Mouse (Mus musculus) thymus, postnatal 10 days (tissue): Measurements from ENCODE around the gene Map7.
A peak's percentile ranks its signal among the peaks of the same experiment; 100 is the strongest.

ENCODE experiments used
- DNase-seq, 2 experiments: peaks; one replicate each; pipeline ENCODE4 v3.0.0; 2021; ENCODE audit warnings: low spot score in 2 of 2

Gene Map7

DNA sequence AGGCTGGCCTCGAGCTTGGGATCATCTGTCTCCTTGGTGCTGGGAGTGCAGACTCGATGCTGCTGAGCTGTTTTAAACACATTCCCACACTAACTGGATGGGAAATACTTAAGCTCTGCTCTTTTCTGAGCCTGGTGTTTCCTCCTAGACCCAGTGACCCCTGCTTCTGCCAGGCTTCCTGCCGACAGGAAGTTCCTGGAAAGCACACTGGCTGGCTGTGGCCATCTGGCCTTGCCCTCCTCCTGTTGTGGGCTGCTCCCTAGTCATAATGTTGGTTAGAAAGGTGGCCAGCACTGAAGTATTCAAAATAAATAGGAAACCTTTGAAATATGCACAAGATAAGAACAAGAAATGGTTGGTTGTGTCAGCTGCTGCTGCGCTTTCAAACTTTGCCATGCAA lies 86.2 kb downstream of the Map7 start:
- DNase-seq: no peak

DNA sequence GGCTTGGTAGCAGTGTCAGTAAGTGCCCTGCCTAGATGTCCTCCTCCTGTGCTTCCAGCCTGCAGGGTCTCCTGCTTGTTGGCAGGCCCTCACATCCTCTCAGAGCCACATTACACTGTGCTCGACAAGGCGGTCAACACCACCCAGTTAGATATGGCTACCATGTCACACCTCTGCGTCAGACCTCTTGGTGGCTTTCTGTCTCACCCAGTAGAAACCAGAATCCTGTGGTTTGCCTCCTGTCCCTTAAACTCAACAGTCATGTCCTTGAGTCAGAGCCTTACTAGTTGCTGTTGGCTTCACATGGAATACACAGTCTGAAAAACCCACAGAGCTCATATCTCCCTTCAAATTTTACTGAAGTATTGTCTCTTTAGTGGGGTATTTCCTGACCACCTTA lies 87.4 kb downstream of the Map7 start:
- DNase-seq: no peak

DNA sequence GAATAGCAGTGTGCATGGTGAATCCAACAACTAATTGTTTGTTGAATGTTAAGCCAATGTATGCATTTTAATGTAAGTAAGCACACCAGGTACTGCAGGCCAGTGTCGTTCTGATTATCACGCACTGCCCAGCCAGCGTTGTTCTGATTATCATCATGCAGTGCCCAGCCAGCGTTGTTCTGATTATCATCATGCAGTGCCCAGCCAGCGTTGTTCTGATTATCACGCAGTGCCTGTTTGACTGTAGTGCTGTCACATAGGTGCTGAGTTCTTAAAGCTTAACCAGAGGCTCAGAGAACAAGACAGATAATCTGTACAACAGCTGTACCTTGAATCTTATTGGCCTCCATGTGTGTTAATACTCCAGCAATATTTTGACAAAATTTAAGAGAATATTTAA lies 88.0 kb downstream of the Map7 start:
- DNase-seq: no peak

DNA sequence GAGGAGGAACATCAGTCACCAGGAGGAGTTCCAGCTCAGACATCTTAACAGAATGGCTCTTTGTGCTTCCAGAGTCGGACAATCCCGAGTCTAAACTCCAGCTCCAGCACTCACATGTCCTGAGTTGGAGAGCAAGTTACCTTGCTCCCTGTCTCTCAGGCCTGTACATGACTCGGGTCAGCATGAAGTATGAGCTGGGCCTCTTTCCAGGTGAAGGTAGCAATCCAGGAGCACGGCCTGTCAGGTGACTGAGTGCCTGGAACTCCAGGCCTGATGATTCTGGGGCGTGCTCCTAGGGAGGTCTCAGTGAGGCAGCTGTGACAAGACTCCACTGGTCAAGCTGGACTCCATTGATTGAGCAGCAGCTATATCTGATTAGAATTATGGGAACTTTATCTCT lies 90.0 kb downstream of the Map7 start:
- no peak for DNase-seq

- DNase-seq: no peak
Measured at GRCm38 (mm10) chr10:20240858-20241257, 92.6 kb downstream of the Map7 start.

- no peak for DNase-seq
Measured at GRCm38 (mm10) chr10:20243321-20243720, 95.0 kb downstream of the Map7 start.

- DNase-seq: no peak
Measured at GRCm38 (mm10) chr10:20245082-20245481, 96.8 kb downstream of the Map7 start.

DNA sequence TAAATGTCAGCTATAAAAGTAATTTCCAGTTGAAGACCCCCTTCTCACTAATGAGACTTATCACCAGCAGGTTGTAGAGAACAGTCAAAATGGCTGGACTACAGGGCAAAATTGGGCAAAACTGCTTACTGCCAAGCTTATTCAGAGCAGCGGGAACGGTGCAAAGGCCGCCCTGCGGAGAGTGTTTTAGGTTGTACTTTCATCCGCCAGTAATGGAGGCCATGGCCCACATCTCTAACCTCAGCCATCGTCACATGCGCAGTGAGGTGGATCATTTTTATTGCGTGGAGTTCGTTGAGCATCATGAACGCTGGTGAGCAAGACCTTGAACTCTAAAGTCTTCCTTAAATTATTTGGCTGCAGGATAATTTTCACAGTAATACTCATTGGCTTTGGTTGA lies 100.8 kb downstream of the Map7 start:
- DNase-seq: no peak

DNA sequence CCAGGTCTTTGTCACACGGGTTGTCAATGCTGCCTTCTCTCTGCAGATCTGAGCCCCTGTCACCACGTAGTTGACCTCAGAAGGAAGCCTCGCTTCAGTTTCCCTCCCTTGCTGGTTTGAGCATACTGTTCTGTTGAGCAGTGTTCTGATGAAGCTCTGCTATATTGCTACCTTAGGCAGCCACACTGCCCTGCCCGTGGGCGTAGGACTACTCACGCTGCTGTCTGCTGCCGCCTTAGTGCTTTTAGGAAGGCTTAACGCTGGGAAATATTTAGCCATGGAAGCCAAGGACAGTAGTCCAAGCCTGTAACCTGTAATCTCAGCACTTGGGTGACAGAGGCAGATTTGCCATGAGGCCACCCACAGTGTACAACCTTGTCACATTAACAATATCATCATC lies 107.3 kb downstream of the Map7 start:
- no peak for DNase-seq

- peak in 1 of 2 experiments; percentile 18 for DNase-seq
Measured at GRCm38 (mm10) chr10:20257054-20257643, 108.9 kb downstream of the Map7 start.

- DNase-seq: peak; percentile 63 to 66
Measured at GRCm38 (mm10) chr10:20257721-20258720, 109.8 kb downstream of the Map7 start.

GRCm38 (mm10) chr10:20259476-20259875 lies 111.2 kb downstream of the Map7 start:
- no peak for DNase-seq

DNA sequence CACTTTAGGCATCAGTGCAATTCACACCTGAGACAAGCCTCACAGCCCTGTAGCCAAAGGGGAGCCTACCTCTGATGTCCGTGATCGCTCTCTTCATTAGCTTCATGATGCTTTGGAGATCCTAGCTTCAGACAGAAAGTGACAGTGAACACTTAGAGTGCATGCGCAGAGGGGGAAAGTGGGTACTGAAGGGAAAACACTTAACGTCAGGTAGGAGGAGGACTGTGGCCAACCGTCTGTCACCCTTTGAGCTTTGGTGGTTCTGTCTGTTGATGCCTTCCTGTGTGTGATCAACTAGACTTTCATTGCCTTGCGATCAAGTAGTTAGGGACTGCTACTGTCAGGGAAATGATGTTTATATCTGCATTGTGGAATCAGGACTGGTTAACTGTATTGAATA lies 114.6 kb downstream of the Map7 start:
- DNase-seq: no peak

DNA sequence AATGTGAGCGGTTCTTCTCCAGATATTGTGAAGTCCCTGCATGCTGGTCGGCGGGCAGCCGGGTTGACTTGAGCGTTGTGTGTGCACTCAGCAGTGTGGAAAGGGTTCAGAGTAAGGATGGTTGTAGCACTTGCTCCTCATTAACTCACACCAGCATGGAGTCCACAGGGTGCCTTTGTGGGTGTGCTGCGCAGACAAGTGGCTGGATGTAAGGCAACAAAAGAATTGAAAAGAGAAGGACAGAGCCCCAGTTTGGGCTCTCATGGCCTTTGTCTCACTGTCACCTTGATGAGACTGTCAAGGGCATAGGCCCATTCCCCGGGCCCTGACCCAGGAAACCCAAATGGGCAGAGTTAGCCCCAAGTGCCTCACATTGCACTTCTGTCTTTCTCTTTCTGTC lies 116.2 kb downstream of the Map7 start:
- DNase-seq: no peak

DNA sequence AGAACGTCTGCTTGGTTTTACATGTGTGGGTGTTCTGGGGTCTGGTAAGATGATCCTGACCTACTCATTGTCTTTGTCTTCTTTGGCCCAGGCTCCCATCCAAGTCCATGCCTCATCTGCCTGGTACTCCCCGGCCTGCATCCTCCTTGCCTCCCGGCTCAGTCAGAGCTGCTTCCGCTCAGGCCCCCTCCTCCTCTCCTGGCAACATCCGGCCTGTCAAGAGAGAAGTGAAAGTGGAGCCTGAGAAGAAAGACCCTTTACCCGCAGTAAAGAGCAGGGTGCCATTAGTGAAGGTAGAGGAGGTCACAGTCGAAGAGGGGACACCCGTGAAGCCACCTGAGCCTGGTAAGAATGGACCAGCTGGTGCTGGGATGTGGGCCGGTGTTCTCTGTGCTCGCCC lies 118.8 kb downstream of the Map7 start:
- DNase-seq: peak; percentile 33 to 48

GRCm38 (mm10) chr10:20268945-20269344 lies 120.7 kb downstream of the Map7 start:
- DNase-seq: no peak

- no peak for DNase-seq
Measured at GRCm38 (mm10) chr10:20272380-20272779, 124.1 kb downstream of the Map7 start.

DNA sequence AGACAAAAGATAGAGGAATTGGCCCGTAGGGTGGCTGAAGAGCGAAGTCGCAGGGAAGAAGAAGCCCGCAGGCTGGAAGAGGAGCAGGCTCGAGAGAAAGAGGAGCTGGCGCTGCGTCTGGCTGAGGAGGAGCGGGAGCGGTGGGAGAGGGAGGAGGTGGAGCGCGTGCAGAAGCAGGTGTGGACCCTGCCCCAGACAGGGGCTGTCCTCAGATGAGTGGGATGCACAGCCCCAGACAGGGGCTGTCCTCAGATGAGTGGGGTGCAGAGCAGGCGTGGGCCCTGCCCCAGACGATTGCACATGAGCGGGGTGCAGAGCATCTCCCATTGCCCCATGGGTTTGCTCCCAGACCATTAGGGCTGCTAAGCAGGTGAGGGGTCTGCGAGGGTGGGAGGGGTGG lies 125.0 kb downstream of the Map7 start:
- DNase-seq: no peak

DNA sequence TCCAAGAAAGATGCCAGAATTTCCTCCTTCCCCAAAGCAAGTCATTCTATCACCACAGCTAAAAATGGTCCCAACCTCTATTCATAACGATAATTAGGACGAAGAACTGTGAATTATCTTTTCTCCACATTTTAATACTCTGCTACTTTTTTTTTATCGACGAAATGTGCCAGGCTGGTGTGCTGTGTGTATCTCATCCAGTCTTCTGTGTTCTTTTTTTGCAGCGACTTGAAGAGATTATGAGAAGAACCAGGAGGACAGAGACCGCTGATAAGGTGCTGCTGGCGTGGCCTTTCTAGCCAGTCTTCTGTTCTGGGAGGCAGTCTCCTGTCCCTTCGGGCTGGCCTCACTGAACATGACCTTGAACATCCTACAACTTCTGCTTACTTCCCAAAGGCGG lies 125.8 kb downstream of the Map7 start:
- DNase-seq: no peak

- peak in 1 of 2 experiments; percentile 31 for DNase-seq
Measured at GRCm38 (mm10) chr10:20281456-20281855, 133.2 kb downstream of the Map7 start.

GRCm38 (mm10) chr10:20285289-20285975 lies 137.2 kb downstream of the Map7 start:
- DNase-seq: no peak

DNA sequence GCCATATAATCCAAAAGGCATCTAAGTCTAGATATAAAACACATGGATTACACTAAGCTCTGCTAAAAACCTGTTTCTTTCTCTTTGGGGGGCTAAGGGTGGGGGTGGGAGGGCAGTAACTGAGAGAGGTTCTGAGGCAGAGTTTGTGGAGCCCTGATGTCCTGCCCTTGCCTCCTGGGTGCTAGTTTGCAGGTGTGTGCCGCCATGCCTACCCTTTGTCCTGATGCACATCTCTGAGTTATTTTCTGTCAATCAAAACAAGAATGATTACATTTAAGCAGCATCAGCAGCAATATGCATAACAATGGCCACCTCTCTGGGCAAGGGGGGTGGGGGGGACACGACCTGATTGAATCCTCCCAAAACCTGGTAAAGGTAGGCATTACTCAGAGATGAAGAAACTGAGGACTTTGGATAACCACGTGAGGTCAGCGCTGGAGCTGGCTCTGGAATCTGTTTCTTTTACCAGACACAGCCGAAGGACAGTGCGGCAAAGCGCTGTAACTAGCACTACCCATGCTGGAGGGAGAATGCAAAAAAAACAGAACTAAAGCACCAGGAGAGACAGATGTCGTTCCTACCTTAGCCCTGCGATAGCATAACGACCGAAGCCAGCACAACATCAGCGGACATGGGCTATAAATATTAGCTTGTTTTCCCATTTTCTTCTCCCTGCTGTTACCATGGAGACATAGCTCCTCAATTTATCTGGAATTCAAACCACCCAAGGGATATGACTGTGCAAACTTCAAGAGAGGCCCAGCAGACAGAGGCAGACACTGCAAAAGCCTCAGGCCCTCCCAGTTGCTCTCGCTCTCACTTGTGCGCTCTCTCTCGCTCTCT lies 137.9 kb downstream of the Map7 start:
- no peak for DNase-seq
